Mouse (Mus musculus) myocyte (in vitro differentiated cells): ENCODE results near the gene Ctu2. TPM values are rescaled to one million over a fixed set of nuclear protein-coding genes. Genes with fewer than 3 reads are reported as not detected.

Experiments used
- H3K27me3 ChIP-seq: one replicate; pipeline ENCODE4 v1.6.1; 2011; ENCODE audit not compliant: control insufficient read depth, insufficient read depth, insufficient read length
- H3K36me3 ChIP-seq: one replicate; pipeline ENCODE4 v1.6.1; 2011; ENCODE audit not compliant: control insufficient read depth, insufficient read depth
- H3K4me2 ChIP-seq: one replicate; pipeline ENCODE4 v1.6.1; 2011; ENCODE audit warnings: low read depth, control low read depth
- H3K4me3 ChIP-seq: one replicate; pipeline ENCODE4 v1.5.1; 2011; ENCODE audit warnings: mild to moderate bottlenecking, control low read depth, moderate library complexity
- H3K79me2 ChIP-seq: one replicate; pipeline ENCODE4 v1.6.1; 2011; ENCODE audit not compliant: control insufficient read depth, insufficient read depth
- H3ac ChIP-seq: one replicate; pipeline ENCODE4 v1.6.1; 2011; ENCODE audit not compliant: control insufficient read depth, insufficient read length
- CEBPB ChIP-seq: IDR thresholded peaks from 2 replicates; pipeline ENCODE4 v1.6.1; 2011; ENCODE audit warnings: mild to moderate bottlenecking, moderate library complexity; ENCODE audit not compliant: poor library complexity, insufficient read depth, severe bottlenecking
- E2F4 ChIP-seq: IDR thresholded peaks from one replicate; pipeline ENCODE4 v1.6.1; 2011; ENCODE audit warnings: mild to moderate bottlenecking, control low read depth, moderate library complexity; ENCODE audit not compliant: insufficient read depth
- MAX ChIP-seq: IDR thresholded peaks from one replicate; pipeline ENCODE4 v1.6.1; 2011; ENCODE audit warnings: low read depth, mild to moderate bottlenecking, control low read depth
- MYOD1 ChIP-seq, 3 experiments: IDR thresholded peaks; one replicate each; pipeline ENCODE4 v1.6.1; 2011; ENCODE audit warnings: control low read depth in 2 of 3, low read depth in 2 of 3, mild to moderate bottlenecking in 2 of 3, moderate library complexity in 1 of 3; ENCODE audit not compliant: insufficient read length in 2 of 3, control insufficient read depth in 1 of 3
- MYOG ChIP-seq, 3 experiments: IDR thresholded peaks; one replicate each; pipeline ENCODE4 v1.6.1; 2011; ENCODE audit warnings: control low read depth in 2 of 3, low read depth in 2 of 3, mild to moderate bottlenecking in 2 of 3; ENCODE audit not compliant: insufficient read length in 2 of 3, control insufficient read depth in 1 of 3, insufficient read depth in 1 of 3
- POLR2A ChIP-seq: IDR thresholded peaks from one replicate; pipeline ENCODE4 v1.6.1; 2011; ENCODE audit warnings: low read depth, mild to moderate bottlenecking, control low read depth, moderate library complexity; ENCODE audit not compliant: insufficient read length
- POLR2AphosphoS2 ChIP-seq: IDR thresholded peaks from one replicate; pipeline ENCODE4 v1.6.1; 2011; ENCODE audit warnings: low read depth, control low read depth; ENCODE audit not compliant: insufficient read length
- REST ChIP-seq: IDR thresholded peaks from one replicate; pipeline ENCODE4 v1.6.1; 2011; ENCODE audit warnings: mild to moderate bottlenecking, control low read depth, moderate library complexity; ENCODE audit not compliant: insufficient read depth, insufficient read length
- SRF ChIP-seq: IDR thresholded peaks from one replicate; pipeline ENCODE4 v1.6.1; 2011; ENCODE audit warnings: low read depth; ENCODE audit not compliant: control insufficient read depth, insufficient read length
- TCF12 ChIP-seq: IDR thresholded peaks from one replicate; pipeline ENCODE4 v1.6.1; 2011; ENCODE audit warnings: mild to moderate bottlenecking, control low read depth; ENCODE audit not compliant: poor library complexity, insufficient read depth, severe bottlenecking
- TCF3 ChIP-seq: IDR thresholded peaks from one replicate; pipeline ENCODE4 v1.6.1; 2011; ENCODE audit warnings: low read depth, control low read depth; ENCODE audit not compliant: insufficient read length
- USF1 ChIP-seq: IDR thresholded peaks from one replicate; pipeline ENCODE4 v1.6.1; 2011; ENCODE audit warnings: low read depth, mild to moderate bottlenecking, control low read depth, moderate library complexity
- polyA plus RNA-seq: library from polyadenylated mRNA; unstranded; fragments of >200 nt; fragmentation: generic; extraction: Trizol; gene quantifications from one replicate; pipeline ENCODE4 v1.2.1, GENCODE M21; 2012; ENCODE audit warnings: missing spikeins

Ctu2 gene
- polyA plus RNA-seq, 1 experiment, result 31.5 TPM

GRCm38 (mm10) chr8:122435375-122435774, 40.6 kb upstream of the Ctu2 start:
- Histone ChIP-seq H3ac (no peak overlapping the region), H3K27me3 (no peaks in the 10 kb centered on the region), H3K79me2 (no peaks in the 10 kb centered on the region), H3K4me2 (no peak overlapping the region), H3K36me3 (peaks cover 18% of the 10 kb centered on the region), H3K4me3 (no peak overlapping the region)
- TF ChIP-seq TCF12 (no peak), SRF (no peak), POLR2A (no peak), POLR2AphosphoS2 (no peak)

GRCm38 (mm10) chr8:122436146-122436545, 39.8 kb upstream of the Ctu2 start:
- Histone ChIP-seq H3K4me3 (no peak overlapping the region), H3K79me2 (no peaks in the 10 kb centered on the region), H3K4me2 (no peak overlapping the region), H3K27me3 (no peaks in the 10 kb centered on the region), H3ac (no peak overlapping the region), H3K36me3 (peaks cover 18% of the 10 kb centered on the region)
- TF ChIP-seq CEBPB, result no peak
- TF ChIP-seq MAX, result no peak
- TF ChIP-seq TCF3, result no peak
- TF ChIP-seq MYOD1 (IDR thresholded peaks at IDR 0.05; ENCODE audit: control insufficient read depth in 1 of 3, insufficient read length in 2 of 3, low read depth in 2 of 3), result no peak
- TF ChIP-seq REST, result no peak
- TF ChIP-seq USF1, result no peak
- no peak for TF ChIP-seq E2F4
- no peak for TF ChIP-seq POLR2A
- no peak for TF ChIP-seq MYOG (IDR thresholded peaks at IDR 0.05; ENCODE audit: control insufficient read depth in 1 of 3, insufficient read depth in 1 of 3, insufficient read length in 2 of 3, low read depth in 2 of 3)
- no peak for TF ChIP-seq POLR2AphosphoS2
- no peak for TF ChIP-seq SRF
- no peak for TF ChIP-seq TCF12

- TF ChIP-seq POLR2A (no peak), CEBPB (no peak), E2F4 (no peak), POLR2AphosphoS2 (no peak), MYOG (IDR thresholded peaks at IDR 0.05; ENCODE audit: control insufficient read depth in 1 of 3, insufficient read depth in 1 of 3, insufficient read length in 2 of 3, low read depth in 2 of 3) (no peak), SRF (no peak), MAX (no peak), USF1 (no peak), TCF3 (no peak), MYOD1 (IDR thresholded peaks at IDR 0.05; ENCODE audit: control insufficient read depth in 1 of 3, insufficient read length in 2 of 3, low read depth in 2 of 3) (no peak), REST (no peak), TCF12 (no peak)
- no peaks in the 10 kb centered on the region for H3K27me3 ChIP-seq
- peaks cover 2% of the 10 kb centered on the region for H3K79me2 ChIP-seq
- H3ac ChIP-seq, result no peak overlapping the region
- no peak overlapping the region for H3K4me2 ChIP-seq
- H3K36me3 ChIP-seq, result peaks cover 18% of the 10 kb centered on the region
- no peak overlapping the region for H3K4me3 ChIP-seq
Measured at GRCm38 (mm10) chr8:122436586-122437125, 39.3 kb upstream of the Ctu2 start.

- Histone ChIP-seq H3K79me2 (peaks cover 13% of the 10 kb centered on the region), H3K4me3 (no peak overlapping the region), H3ac (no peak overlapping the region), H3K4me2 (no peak overlapping the region), H3K27me3 (no peaks in the 10 kb centered on the region), H3K36me3 (peaks cover 18% of the 10 kb centered on the region)
- TF ChIP-seq MYOD1 (IDR thresholded peaks at IDR 0.05; ENCODE audit: control insufficient read depth in 1 of 3, insufficient read length in 2 of 3, low read depth in 2 of 3) (no peak), TCF12 (no peak), CEBPB (no peak), USF1 (no peak), SRF (no peak), POLR2A (no peak), TCF3 (no peak), POLR2AphosphoS2 (no peak), REST (no peak), MYOG (IDR thresholded peaks at IDR 0.05; ENCODE audit: control insufficient read depth in 1 of 3, insufficient read depth in 1 of 3, insufficient read length in 2 of 3, low read depth in 2 of 3) (no peak), MAX (no peak), E2F4 (no peak)
Measured at GRCm38 (mm10) chr8:122437708-122438331, 38.1 kb upstream of the Ctu2 start.

GRCm38 (mm10) chr8:122439336-122439735, 36.6 kb upstream of the Ctu2 start:
- H3K4me2 ChIP-seq, result no peak overlapping the region
- TF ChIP-seq E2F4 (no peak), MAX (no peak), USF1 (no peak), MYOG (IDR thresholded peaks at IDR 0.05; ENCODE audit: control insufficient read depth in 1 of 3, insufficient read depth in 1 of 3, insufficient read length in 2 of 3, low read depth in 2 of 3) (no peak), REST (no peak), TCF3 (no peak), TCF12 (no peak), POLR2AphosphoS2 (no peak), CEBPB (no peak), SRF (no peak), MYOD1 (IDR thresholded peaks at IDR 0.05; ENCODE audit: control insufficient read depth in 1 of 3, insufficient read length in 2 of 3, low read depth in 2 of 3) (no peak), POLR2A (no peak)
- H3K27me3 ChIP-seq, result no peaks in the 10 kb centered on the region
- H3K36me3 ChIP-seq, result peaks cover 18% of the 10 kb centered on the region
- no peak overlapping the region for H3ac ChIP-seq
- no peak overlapping the region for H3K4me3 ChIP-seq
- H3K79me2 ChIP-seq, result peaks cover 16% of the 10 kb centered on the region
